Mouse (Mus musculus): ENCODE measurements around the gene Traf7. TPM values are rescaled to one million over a fixed set of nuclear protein-coding genes. Genes with fewer than 3 reads are reported as not detected.

Gene Traf7
- total RNA-seq, 2 experiments from 2014 or later, result 110 to 112 TPM

GRCm38 (mm10) chr17:24546234-24546633 lies 18.5 kb upstream of the Traf7 start:
- no peak for DNase-seq (ENCODE audit: low spot score in 2 of 2)

- no peak for DNase-seq (ENCODE audit: low spot score in 2 of 2)
These were observed 17.5 kb upstream of the Traf7 start for GRCm38 (mm10) chr17:24545247-24545646.

- DNase-seq (ENCODE audit: low spot score in 2 of 2), result no peak
These were observed 16.9 kb upstream of the Traf7 start for GRCm38 (mm10) chr17:24544613-24545012.

GRCm38 (mm10) chr17:24540375-24540774 lies 12.6 kb upstream of the Traf7 start:
- DNase-seq (ENCODE audit: low spot score in 2 of 2), result no peak

GRCm38 (mm10) chr17:24538950-24539349 lies 11.2 kb upstream of the Traf7 start:
- DNase-seq (ENCODE audit: low spot score in 2 of 2), result peak in 1 of 2 experiments; percentile 66

GRCm38 (mm10) chr17:24537536-24537935 lies 9.8 kb upstream of the Traf7 start:
- DNase-seq (ENCODE audit: low spot score in 2 of 2), result no peak

GRCm38 (mm10) chr17:24535300-24535699 lies 7.6 kb upstream of the Traf7 start:
- no peak for DNase-seq (ENCODE audit: low spot score in 2 of 2)

- no peak for DNase-seq (ENCODE audit: low spot score in 2 of 2)
These were observed 6.5 kb upstream of the Traf7 start, which contains the start of gene Rab26 for GRCm38 (mm10) chr17:24534160-24534718. Rab26 (minus strand) TSS chr17:24534210.

- peak; percentile 76 to 85 for DNase-seq (ENCODE audit: low spot score in 2 of 2)
These were observed 5.6 kb upstream of the Traf7 start for GRCm38 (mm10) chr17:24533099-24533992.

GRCm38 (mm10) chr17:24532045-24532444 lies 4.3 kb upstream of the Traf7 start:
- DNase-seq (ENCODE audit: low spot score in 2 of 2), result no peak

GRCm38 (mm10) chr17:24531064-24531463 lies 3.3 kb upstream of the Traf7 start:
- DNase-seq (ENCODE audit: low spot score in 2 of 2), result no peak

- no peak for DNase-seq (ENCODE audit: low spot score in 2 of 2)
These were observed 2.8 kb upstream of the Traf7 start for GRCm38 (mm10) chr17:24530361-24531050.

GRCm38 (mm10) chr17:24529883-24530282 lies 2.1 kb upstream of the Traf7 start:
- DNase-seq (ENCODE audit: low spot score in 2 of 2), result no peak

GRCm38 (mm10) chr17:24529007-24529451 lies 1.3 kb upstream of the Traf7 start:
- peak; percentile 77 to 80 for DNase-seq (ENCODE audit: low spot score in 2 of 2)

- DNase-seq (ENCODE audit: low spot score in 2 of 2), result no peak
These were observed 801 bp upstream of the Traf7 start for GRCm38 (mm10) chr17:24528560-24528918.

- no peak for DNase-seq (ENCODE audit: low spot score in 2 of 2)
These were observed 423 bp downstream of the Traf7 start for GRCm38 (mm10) chr17:24527315-24527714.

- no peak for DNase-seq (ENCODE audit: low spot score in 2 of 2)
These were observed 3.0 kb downstream of the Traf7 start for GRCm38 (mm10) chr17:24524734-24525133.

- DNase-seq (ENCODE audit: low spot score in 2 of 2), result no peak
These were observed 7.3 kb downstream of the Traf7 start for GRCm38 (mm10) chr17:24520450-24520849.

GRCm38 (mm10) chr17:24514270-24515257 lies 13.2 kb downstream of the Traf7 start:
- DNase-seq (ENCODE audit: low spot score in 2 of 2), result no peak

GRCm38 (mm10) chr17:24513609-24514008 lies 14.1 kb downstream of the Traf7 start:
- peak; percentile 75 to 84 for DNase-seq (ENCODE audit: low spot score in 2 of 2)

Data from layer of hippocampus, postnatal 10 days (tissue).